Mouse (Mus musculus) neural tube, embryonic 11.5 days (tissue): ENCODE measurements around the gene Gzmb. TPM values are rescaled to one million over a fixed set of nuclear protein-coding genes. Genes with fewer than 3 reads are reported as not detected.
"Not testable (repeated sequence)": the region's sequence is repeated elsewhere in the genome, so short reads cannot be mapped to it uniquely, and the experiment has no call there.

Source experiments
- ATAC-seq: fragments of 200-750 bp; cut with Nextera tagmentation; 2 replicates; pipeline ENCODE4 v1.8.0; 2017; ENCODE audit warnings: moderate number of reproducible peaks, mild to moderate bottlenecking, moderate TSS enrichment, moderate library complexity; ENCODE audit not compliant: insufficient read depth, low FRiP score, low TSS enrichment
- DNase-seq: peaks from one replicate; pipeline ENCODE4 v3.0.0-alpha.2; 2015; ENCODE audit warnings: low spot score
- H3K27ac ChIP-seq: fragments of 300-500 bp; sonication (generic); 2 replicates; pipeline ENCODE4 v1.5.1; 2014; ENCODE audit warnings: low read depth, mild to moderate bottlenecking, low read length
- H3K27me3 ChIP-seq: fragments of 300-500 bp; sonication (generic); 2 replicates; pipeline ENCODE4 v1.6.1; 2014; ENCODE audit warnings: mild to moderate bottlenecking, low read length, mixed read lengths; ENCODE audit not compliant: control insufficient read depth, insufficient read depth
- H3K36me3 ChIP-seq: fragments of 300-500 bp; sonication (generic); 2 replicates; pipeline ENCODE4 v1.6.1; 2014; ENCODE audit warnings: mild to moderate bottlenecking, low read length, moderate library complexity, mixed read lengths; ENCODE audit not compliant: control insufficient read depth, insufficient read depth
- H3K4me1 ChIP-seq: fragments of 300-500 bp; sonication (generic); 2 replicates; pipeline ENCODE4 v1.6.1; 2014; ENCODE audit warnings: low read length, mixed read lengths; ENCODE audit not compliant: control insufficient read depth, insufficient read depth
- H3K4me2 ChIP-seq: fragments of 300-500 bp; sonication (generic); 2 replicates; pipeline ENCODE4 v1.6.1; 2014; ENCODE audit warnings: low read depth, mild to moderate bottlenecking, moderate library complexity
- H3K4me3 ChIP-seq: fragments of 300-500 bp; sonication (generic); 2 replicates; pipeline ENCODE4 v1.5.1; 2014; ENCODE audit warnings: low read depth, low read length
- H3K9ac ChIP-seq: fragments of 300-500 bp; sonication (generic); 2 replicates; pipeline ENCODE4 v1.6.1; 2014; ENCODE audit warnings: mild to moderate bottlenecking, low read length
- H3K9me3 ChIP-seq: fragments of 300-500 bp; sonication (generic); 2 replicates; pipeline ENCODE4 v1.6.1; 2016; ENCODE audit warnings: low read length; ENCODE audit not compliant: control insufficient read depth
- WGBS: fragments of 180-500 bp; shearing (Covaris S2); extraction: QIAGEN DNeasy Blood & Tissue Kit; methylation state at CpG from one replicate; pipeline ENCODE4 v1.1.7; 2014; 5-methylcytosine and 5-hydroxymethylcytosine counted together
- polyA plus RNA-seq: library from polyadenylated mRNA; unstranded; fragments of >200 nt; fragmentation: Nextera tagmentation; extraction: Ambion mirVana; gene quantifications from 2 replicates; pipeline ENCODE4 v1.2.1, GENCODE M21; 2014

Gzmb gene
- polyA plus RNA-seq, 1 experiment from 2014 or later = not detected

DNA sequence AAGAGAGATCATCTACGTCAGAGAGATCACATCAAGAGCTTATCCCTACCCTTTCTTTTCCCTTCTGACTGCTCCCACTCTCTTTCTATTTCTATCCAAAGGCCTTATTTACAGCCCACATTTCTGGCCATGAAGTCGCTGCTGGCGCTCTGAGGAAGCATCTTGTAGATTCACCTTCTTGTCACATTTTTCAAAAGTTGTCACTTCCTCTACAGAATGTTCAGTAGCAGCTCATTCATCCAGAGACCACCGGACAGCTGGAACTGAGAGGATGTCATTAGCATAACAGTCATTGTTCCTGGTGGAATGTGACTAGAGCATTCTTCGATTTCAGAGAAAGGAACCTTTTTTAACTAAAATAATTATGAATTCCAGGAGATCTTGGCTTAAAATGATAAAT, 26.6 kb upstream of the Gzmb start:
- WGBS = 58% methylated on average over 5 of the region's 5 CpGs
- Histone ChIP-seq H3K4me1 (no peaks in the 10 kb centered on the region), H3K4me2 (no peak overlapping the region), H3K9ac (no peak overlapping the region), H3K27me3 (no peaks in the 10 kb centered on the region), H3K36me3 (no peaks in the 10 kb centered on the region), H3K4me3 (no peak overlapping the region), H3K27ac (no peak overlapping the region), H3K9me3 (no peaks in the 10 kb centered on the region)
- DNase-seq = no peak
- ATAC-seq = no peak

DNA sequence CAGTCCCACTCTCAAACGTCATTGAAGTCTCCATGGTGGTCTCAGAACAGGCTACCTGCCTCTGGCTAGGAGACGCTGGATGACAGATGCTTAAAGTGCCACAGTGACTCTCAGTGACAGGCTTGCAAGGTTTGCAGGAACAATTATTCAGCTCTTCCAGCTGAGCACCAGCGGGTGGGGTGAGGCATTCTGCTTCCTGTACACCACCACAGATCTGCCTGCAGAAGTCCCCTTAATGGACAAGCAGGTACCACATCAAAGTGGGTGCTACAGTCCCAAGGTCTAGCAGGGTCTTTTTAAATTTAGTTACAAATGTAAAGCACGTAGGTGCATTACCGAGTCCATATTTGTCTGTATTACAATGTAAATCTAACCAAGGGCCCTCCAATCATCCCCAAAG, 25.7 kb upstream of the Gzmb start:
- no peaks in the 10 kb centered on the region for H3K27me3 ChIP-seq
- DNase-seq (no peak), ATAC-seq (no peak)
- no peak overlapping the region for H3K9ac ChIP-seq
- no peaks in the 10 kb centered on the region for H3K36me3 ChIP-seq
- H3K4me2 ChIP-seq = no peak overlapping the region
- H3K9me3 ChIP-seq = no peaks in the 10 kb centered on the region
- H3K4me3 ChIP-seq = no peak overlapping the region
- 76% methylated on average over 5 of the region's 5 CpGs for WGBS
- H3K4me1 ChIP-seq = no peaks in the 10 kb centered on the region
- no peak overlapping the region for H3K27ac ChIP-seq

DNA sequence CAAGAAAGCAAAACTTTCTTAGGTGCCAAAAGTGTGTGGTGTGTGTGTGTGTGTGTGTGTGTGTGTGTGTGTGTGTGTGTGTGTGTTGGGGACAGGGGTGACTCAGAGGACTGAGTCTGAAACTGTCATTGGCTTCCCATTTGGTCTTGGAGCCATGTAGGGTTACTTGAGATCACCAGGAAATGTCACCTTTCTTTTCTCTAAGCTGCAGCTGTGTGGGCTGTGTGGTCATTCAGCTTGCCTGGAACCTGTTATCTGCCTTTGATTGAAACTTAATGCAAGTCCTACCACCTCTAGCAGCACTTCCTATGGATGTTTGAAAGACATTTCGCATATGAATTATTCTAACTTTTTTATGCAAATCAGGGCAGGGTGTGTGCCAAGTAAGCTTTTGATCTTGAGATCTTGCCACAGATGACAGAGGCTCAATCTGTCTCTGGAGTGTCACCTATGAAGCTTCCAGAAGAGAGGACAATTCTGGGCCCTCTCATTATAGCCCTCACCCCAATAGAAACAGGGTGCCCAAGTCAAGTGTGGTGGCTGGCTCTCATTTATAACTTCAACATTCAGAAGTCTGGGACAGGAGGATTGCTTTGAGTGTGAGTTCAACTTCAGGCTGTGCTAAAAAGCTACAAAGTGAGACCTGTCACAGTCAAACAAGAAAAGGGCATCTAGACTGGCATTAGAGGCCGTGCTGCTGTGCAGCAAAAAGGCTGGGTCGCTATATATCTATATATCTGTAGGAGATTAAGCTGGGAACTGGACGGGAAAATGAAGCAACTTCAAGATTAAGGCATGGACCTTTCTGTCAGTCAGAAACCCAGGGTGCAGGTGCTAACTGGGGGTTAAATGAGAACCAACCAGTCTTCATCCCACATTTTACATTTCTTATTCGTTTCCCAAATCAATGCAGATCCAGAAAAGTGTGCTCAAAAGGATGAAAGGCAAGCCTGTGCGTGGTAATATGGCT, 22.6 kb upstream of the Gzmb start:
- Histone ChIP-seq H3K4me2 (no peak overlapping the region), H3K36me3 (no peaks in the 10 kb centered on the region), H3K9ac (no peak overlapping the region), H3K4me3 (no peak overlapping the region), H3K4me1 (no peaks in the 10 kb centered on the region), H3K27ac (no peak overlapping the region), H3K9me3 (no peaks in the 10 kb centered on the region), H3K27me3 (no peaks in the 10 kb centered on the region)
- no peak for DNase-seq
- 87% methylated on average over 6 of the region's 6 CpGs for WGBS
- ATAC-seq = no peak

DNA sequence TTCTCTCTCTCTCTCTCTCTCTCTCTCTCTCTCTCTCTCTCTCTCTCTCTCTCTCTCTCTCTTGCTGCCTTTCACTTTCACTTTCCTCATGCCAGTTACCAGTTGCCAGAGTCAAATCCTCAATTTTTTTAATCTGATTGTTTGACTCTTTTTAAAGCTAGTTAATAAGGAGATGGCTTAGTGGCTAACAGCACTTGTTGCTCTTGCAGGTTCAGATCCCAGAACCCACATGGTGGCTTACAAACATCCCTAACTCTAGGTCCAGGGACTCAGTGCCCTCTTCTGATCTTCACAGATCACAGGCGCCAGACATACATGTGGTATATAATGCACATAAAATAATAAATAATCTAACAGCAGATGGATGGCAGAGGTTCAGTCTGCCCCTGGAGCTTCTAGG, 21.8 kb upstream of the Gzmb start:
- H3K27ac ChIP-seq = no peak overlapping the region
- H3K4me1 ChIP-seq = no peaks in the 10 kb centered on the region
- H3K4me2 ChIP-seq = no peak overlapping the region
- ATAC-seq = no peak
- DNase-seq = no peak
- H3K27me3 ChIP-seq = no peaks in the 10 kb centered on the region
- no peak overlapping the region for H3K4me3 ChIP-seq
- H3K9me3 ChIP-seq = no peaks in the 10 kb centered on the region
- no peaks in the 10 kb centered on the region for H3K36me3 ChIP-seq
- no peak overlapping the region for H3K9ac ChIP-seq
- WGBS = 90% methylated on average over 1 of the region's 1 CpGs

DNA sequence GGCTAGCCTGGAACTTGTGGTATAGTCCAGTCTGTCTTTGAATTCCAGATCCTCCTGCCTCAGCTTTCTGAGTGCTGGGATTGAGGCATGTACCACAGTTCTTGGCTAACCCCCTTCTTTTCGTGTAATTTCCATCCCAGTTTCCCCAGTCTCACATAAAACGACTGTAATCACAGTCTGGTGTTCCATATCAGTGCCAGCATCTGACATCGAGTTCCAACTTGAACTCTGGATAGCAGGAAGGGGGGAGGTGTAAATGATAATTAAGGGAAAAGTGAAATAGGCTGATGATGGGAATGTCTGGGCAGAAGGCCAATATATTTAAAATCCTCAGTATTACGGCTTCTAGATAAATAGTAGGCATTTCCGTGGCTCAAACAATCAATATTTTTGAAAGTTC, 19.0 kb upstream of the Gzmb start:
- ATAC-seq = no peak
- WGBS = 81% methylated on average over 5 of the region's 5 CpGs
- no peaks in the 10 kb centered on the region for H3K4me1 ChIP-seq

DNA sequence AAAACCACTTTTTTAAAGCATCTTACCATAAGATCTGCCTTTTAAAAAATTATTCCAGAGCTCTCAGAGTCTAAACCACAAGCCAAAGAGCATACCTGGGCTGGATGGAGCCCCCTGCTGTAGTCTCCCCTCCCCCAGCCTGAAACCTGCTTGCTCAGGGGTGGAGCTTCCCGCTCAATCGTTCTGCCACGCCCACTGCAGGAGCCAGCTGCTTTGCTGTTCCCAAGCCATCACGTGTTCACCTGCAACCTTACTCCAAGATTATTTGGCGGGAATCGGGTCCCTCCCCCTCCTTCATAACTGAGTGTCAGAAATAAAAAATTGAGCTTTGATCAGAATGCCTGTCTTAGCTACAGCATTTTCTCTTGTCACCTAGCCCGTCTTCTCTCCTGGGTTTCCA, 16.6 kb upstream of the Gzmb start:
- not testable (repeated sequence) for DNase-seq, H3K9ac ChIP-seq, H3K4me3 ChIP-seq, H3K9me3 ChIP-seq, H3K36me3 ChIP-seq, H3K27ac ChIP-seq, H3K4me1 ChIP-seq, H3K27me3 ChIP-seq, ATAC-seq, H3K4me2 ChIP-seq
- 44% methylated on average over 7 of the region's 7 CpGs for WGBS

More for the DNA sequence above, 19.0 kb upstream of the Gzmb start:
- Histone ChIP-seq H3K36me3 (no peaks in the 10 kb centered on the region), H3K27ac (no peak overlapping the region), H3K9me3 (no peaks in the 10 kb centered on the region), H3K4me3 (no peak overlapping the region), H3K9ac (no peak overlapping the region), H3K27me3 (no peaks in the 10 kb centered on the region), H3K4me2 (no peak overlapping the region)
- DNase-seq = no peak

DNA sequence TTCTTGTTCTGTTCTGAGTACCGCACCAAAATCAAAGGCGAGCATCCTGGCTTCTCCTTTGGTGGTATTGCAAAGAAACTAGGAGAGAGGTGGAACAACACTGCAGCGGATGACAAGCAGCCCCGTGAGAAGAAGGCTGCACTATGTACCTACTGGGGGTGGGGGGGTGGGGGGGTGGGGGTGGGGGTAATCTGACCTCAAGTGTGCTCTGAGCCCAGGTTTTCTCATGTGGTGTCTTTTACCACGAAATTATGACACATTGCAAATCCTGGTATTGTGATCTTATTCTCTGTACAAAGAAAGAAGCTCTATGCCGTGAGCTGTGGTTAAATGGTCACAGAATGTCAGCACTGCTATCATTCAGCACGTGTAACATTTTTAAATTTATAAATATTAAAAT, 14.0 kb upstream of the Gzmb start:
- not testable (repeated sequence) for H3K27ac ChIP-seq, H3K9ac ChIP-seq, H3K9me3 ChIP-seq, DNase-seq, H3K36me3 ChIP-seq, H3K4me3 ChIP-seq, H3K27me3 ChIP-seq, H3K4me2 ChIP-seq, H3K4me1 ChIP-seq, ATAC-seq
- 87% methylated on average over 7 of the region's 7 CpGs for WGBS

DNA sequence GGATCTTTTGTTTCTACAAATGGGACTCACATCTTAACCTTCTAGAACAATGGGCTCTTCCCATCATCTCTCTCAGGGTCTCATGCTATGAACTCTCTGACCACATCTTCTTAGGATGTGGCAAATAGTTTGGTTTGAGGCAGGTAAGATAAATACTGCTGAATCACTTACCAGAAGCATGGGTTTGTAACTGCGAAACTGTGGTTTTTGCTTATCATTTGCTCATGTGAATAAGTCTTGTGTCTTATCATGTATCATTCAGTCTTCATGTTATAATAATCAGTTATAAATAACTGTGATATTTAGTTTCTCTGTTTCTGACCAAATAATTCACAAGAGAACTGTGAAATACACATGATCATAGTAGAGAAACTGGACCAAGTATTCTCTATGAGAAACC, 4.0 kb upstream of the Gzmb start:
- WGBS = 98% methylated on average over 1 of the region's 1 CpGs
- Histone ChIP-seq H3K4me1 (no peaks in the 10 kb centered on the region), H3K4me3 (no peak overlapping the region), H3K27me3 (no peaks in the 10 kb centered on the region), H3K9ac (no peak overlapping the region), H3K9me3 (no peaks in the 10 kb centered on the region), H3K4me2 (no peak overlapping the region), H3K27ac (no peak overlapping the region), H3K36me3 (no peaks in the 10 kb centered on the region)
- ATAC-seq = no peak
- DNase-seq = no peak

DNA sequence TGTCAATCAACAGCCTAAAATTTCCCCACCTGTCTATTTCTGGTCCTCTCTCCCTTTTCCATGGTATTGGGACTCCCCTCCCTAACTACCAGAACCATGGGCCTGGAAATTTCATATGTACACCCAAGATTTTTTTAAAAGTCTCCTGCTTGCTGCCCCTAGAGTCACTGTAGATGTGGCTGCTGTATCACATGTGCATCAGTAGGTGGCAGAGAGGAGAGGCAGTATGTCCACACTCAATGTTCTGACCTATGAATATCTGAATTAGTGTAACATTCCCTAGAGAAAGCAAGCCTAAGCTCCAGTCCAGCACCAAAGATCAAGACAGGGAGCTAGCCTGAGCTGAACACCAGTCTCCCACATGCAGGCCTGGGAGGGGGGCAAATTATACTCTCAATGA, 21.7 kb downstream of the Gzmb start:
- Histone ChIP-seq H3K27ac (no peak overlapping the region), H3K4me3 (no peak overlapping the region), H3K36me3 (no peaks in the 10 kb centered on the region), H3K9me3 (no peaks in the 10 kb centered on the region), H3K27me3 (no peaks in the 10 kb centered on the region), H3K4me2 (no peak overlapping the region), H3K9ac (no peak overlapping the region), H3K4me1 (no peaks in the 10 kb centered on the region)
- ATAC-seq (no peak), DNase-seq (no peak)
